Mouse (Mus musculus) ES-Bruce4 (cell line): ENCODE results near the gene Cer1.

Source experiments
- CTCF ChIP-seq: IDR thresholded peaks from one replicate; pipeline ENCODE4 v1.8.1; 2011; ENCODE audit warnings: low read depth, low read length
- POLR2A ChIP-seq: IDR thresholded peaks from one replicate; pipeline ENCODE4 v1.8.1; 2011; ENCODE audit warnings: low read length; ENCODE audit not compliant: insufficient read depth

- no peak for TF ChIP-seq CTCF
- TF ChIP-seq POLR2A = no peak
These were observed at the start of gene Cer1 for GRCm38 (mm10) chr4:82884636-82885534.
